Mouse (Mus musculus): Measurements from ENCODE around the gene Fam196b.

The Fam196b gene

GRCm38 (mm10) chr11:34337907-34338306 lies 23.3 kb downstream of the Fam196b start:
- peak in 1 of 2 experiments; percentile 32 for DNase-seq

GRCm38 (mm10) chr11:34339693-34340092 lies 25.1 kb downstream of the Fam196b start:
- DNase-seq, result no peak

GRCm38 (mm10) chr11:34343742-34344307 lies 29.2 kb downstream of the Fam196b start:
- no peak for DNase-seq

- peak in 1 of 2 experiments; percentile 15 for DNase-seq
These were observed 29.7 kb downstream of the Fam196b start for GRCm38 (mm10) chr11:34344310-34344709.

- peak; percentile 83 to 87 for DNase-seq
These were observed 33.8 kb downstream of the Fam196b start for GRCm38 (mm10) chr11:34348287-34348918.

GRCm38 (mm10) chr11:34349453-34350056 lies 34.9 kb downstream of the Fam196b start:
- DNase-seq, result no peak

GRCm38 (mm10) chr11:34355406-34355805 lies 40.8 kb downstream of the Fam196b start:
- peak; percentile 28 to 32 for DNase-seq

- DNase-seq, result peak; percentile 32 to 49
These were observed 41.5 kb downstream of the Fam196b start for GRCm38 (mm10) chr11:34356109-34356508.

GRCm38 (mm10) chr11:34372224-34372623 lies 57.6 kb downstream of the Fam196b start:
- no peak for DNase-seq

GRCm38 (mm10) chr11:34375557-34375956 lies 60.9 kb downstream of the Fam196b start:
- DNase-seq, result no peak

GRCm38 (mm10) chr11:34377649-34378048 lies 63.0 kb downstream of the Fam196b start:
- DNase-seq, result peak in 1 of 2 experiments; percentile 29

GRCm38 (mm10) chr11:34383501-34383900 lies 68.9 kb downstream of the Fam196b start:
- DNase-seq, result no peak

- no peak for DNase-seq
These were observed 69.6 kb downstream of the Fam196b start for GRCm38 (mm10) chr11:34384178-34384577.

- DNase-seq, result peak; percentile 17 to 46
These were observed 70.5 kb downstream of the Fam196b start for GRCm38 (mm10) chr11:34385001-34385688.

- peak; percentile 61 to 65 for DNase-seq
These were observed 74.9 kb downstream of the Fam196b start for GRCm38 (mm10) chr11:34389261-34390116.

- DNase-seq, result no peak
These were observed 77.5 kb downstream of the Fam196b start for GRCm38 (mm10) chr11:34392105-34392504.

GRCm38 (mm10) chr11:34395802-34396201 lies 81.2 kb downstream of the Fam196b start:
- DNase-seq, result no peak

GRCm38 (mm10) chr11:34397661-34398060 lies 83.0 kb downstream of the Fam196b start:
- no peak for DNase-seq

GRCm38 (mm10) chr11:34398555-34398954 lies 83.9 kb downstream of the Fam196b start:
- DNase-seq, result no peak

GRCm38 (mm10) chr11:34401343-34401742 lies 86.7 kb downstream of the Fam196b start:
- no peak for DNase-seq

GRCm38 (mm10) chr11:34405311-34405710 lies 90.7 kb downstream of the Fam196b start:
- no peak for DNase-seq

- DNase-seq, result no peak
These were observed 91.7 kb downstream of the Fam196b start for GRCm38 (mm10) chr11:34406309-34406708.

- DNase-seq, result no peak
These were observed 92.2 kb downstream of the Fam196b start for GRCm38 (mm10) chr11:34406850-34407249.
